Comparison of ENCODE assay signal across 24 mouse cellular contexts in the genomic region with DNA sequence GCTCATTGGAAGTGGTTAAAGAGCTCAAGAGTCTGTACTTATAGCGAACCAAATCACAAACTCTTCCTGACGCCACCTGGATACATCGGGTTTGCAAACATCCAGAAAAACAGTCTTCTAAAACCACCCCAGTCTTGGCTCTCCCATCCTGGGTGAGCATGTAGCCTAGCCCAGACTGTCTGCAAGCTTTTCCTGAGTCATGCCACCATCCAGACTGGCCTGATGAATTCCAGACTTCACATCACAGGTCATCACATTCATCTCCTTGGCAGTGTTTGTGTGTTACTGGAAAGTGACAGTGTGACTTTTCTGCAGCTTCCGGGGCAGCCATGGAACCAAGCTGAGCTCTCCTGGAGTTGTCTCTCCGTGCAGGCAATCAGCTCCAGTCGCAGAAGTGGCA.
DNase-seq lines count a peak whose midpoint lies in the region; ATAC-seq and TF ChIP-seq lines count a peak whose summit lies in the region.
"Had no signal": no experiment of that assay in that cellular context is flagged by ENCODE, and none has a peak within 500 bp of the region (broad histone marks: within the 10 kb centered on the region; RNA-seq: fewer than 3 reads in every experiment).

No protein-coding gene starts in this region.

- no peak overlapping the region for H3K9ac ChIP-seq in heart, adult 2 months (ENCODE audit: low read depth, low read length)
- no peak overlapping the region for H3K9ac ChIP-seq in heart, embryonic 14.5 days (ENCODE audit: low read length)
- H3K9ac ChIP-seq: embryonic facial prominence, embryonic 13.5 days; forebrain, embryonic 12.5 days; forebrain, embryonic 15.5 days; hindbrain, embryonic 13.5 days; intestine, embryonic 15.5 days had no signal

- peaks cover 9% of the 10 kb centered on the region for H3K9me3 ChIP-seq in heart, embryonic 14.5 days (ENCODE audit: control insufficient read depth, low read length)
- H3K9me3 ChIP-seq: forebrain, embryonic 12.5 days; forebrain, embryonic 15.5 days; hindbrain, embryonic 13.5 days; intestine, embryonic 15.5 days had no signal

- no peak overlapping the region for H3K27ac ChIP-seq in heart, adult 2 months
- peak overlapping the region; percentile 8 to 10; a peak in 1 of 4 replicates for H3K27ac ChIP-seq in heart, embryonic 14.5 days (replicated peaks in 1 of 2; ENCODE audit: control insufficient read depth in 1 of 2, insufficient read depth in 1 of 2, low read depth in 2 of 2, low read length in 2 of 2)
- H3K27ac ChIP-seq: embryonic facial prominence, embryonic 13.5 days; forebrain, embryonic 12.5 days; forebrain, embryonic 15.5 days; hindbrain, embryonic 13.5 days; intestine, embryonic 15.5 days had no signal

- no peaks in the 10 kb centered on the region for H3K36me3 ChIP-seq in heart, adult 2 months (ENCODE audit: control insufficient read depth, insufficient read depth, low read length)
- no peaks in the 10 kb centered on the region for H3K36me3 ChIP-seq in heart, embryonic 14.5 days (ENCODE audit: control insufficient read depth, insufficient read depth, low read length)
- H3K36me3 ChIP-seq: embryonic facial prominence, embryonic 10.5 days; embryonic facial prominence, embryonic 13.5 days; forebrain, embryonic 12.5 days; forebrain, embryonic 15.5 days; hindbrain, embryonic 10.5 days; hindbrain, embryonic 13.5 days; intestine, embryonic 15.5 days had no signal

- no peaks in the 10 kb centered on the region for H3K27me3 ChIP-seq in heart, adult 2 months (ENCODE audit: control insufficient read depth, insufficient read depth, low read length)
- H3K27me3 ChIP-seq in heart, embryonic 14.5 days (ENCODE audit: control insufficient read depth, insufficient read depth, low read length): no peaks in the 10 kb centered on the region
- H3K27me3 ChIP-seq: embryonic facial prominence, embryonic 13.5 days; forebrain, embryonic 15.5 days; intestine, embryonic 15.5 days had no signal

- H3K4me2 ChIP-seq in heart, embryonic 14.5 days (ENCODE audit: low read length): no peak overlapping the region
- H3K4me2 ChIP-seq: embryonic facial prominence, embryonic 13.5 days; forebrain, embryonic 12.5 days; forebrain, embryonic 15.5 days; hindbrain, embryonic 13.5 days; intestine, embryonic 15.5 days had no signal

- peak; percentile 87 for DNase-seq in heart, adult 11 months
- DNase-seq in heart, adult 2 months: no peak
- DNase-seq in heart, adult 18-20 months: no peak
- DNase-seq in heart, postnatal 4 days: peak; percentile 5
- no peak for DNase-seq in heart, postnatal 25 days (ENCODE audit: low spot score)
- no peak for DNase-seq in gastrocnemius, adult 18-20 months (ENCODE audit: low spot score)
- DNase-seq: adrenal gland, postnatal 14 days; cerebellum, adult 11-12 months; cerebellum, adult 8-10 months; cerebellum, postnatal 36 days; embryo, embryonic 11 days; gastrocnemius, postnatal 10 days; gastrocnemius, postnatal 36 days; kidney, adult 11 months had no signal

- no peak overlapping the region for H3K4me3 ChIP-seq in heart, adult 2 months
- H3K4me3 ChIP-seq in heart, embryonic 14.5 days (ENCODE audit: control insufficient read depth in 1 of 2, insufficient read depth in 1 of 2, low read depth in 1 of 2, low read length in 2 of 2): no peak overlapping the region
- H3K4me3 ChIP-seq: embryonic facial prominence, embryonic 10.5 days; embryonic facial prominence, embryonic 13.5 days; erythroblast, embryonic 14.5 days; forebrain, embryonic 12.5 days; forebrain, embryonic 15.5 days; hindbrain, embryonic 10.5 days; hindbrain, embryonic 13.5 days; intestine, embryonic 15.5 days had no signal

- TF ChIP-seq POLR2A in heart, adult 2 months (IDR thresholded peaks at IDR 0.05; ENCODE audit: insufficient read depth, low read depth, low read length): no peak

- WGBS in heart, adult 2 months: 71% methylated on average over 6 of the region's 6 CpGs
- 56% methylated on average over 6 of the region's 6 CpGs for WGBS in heart, embryonic 14.5 days

- TF ChIP-seq CTCF in heart, adult 2 months (IDR thresholded peaks at IDR 0.05): no peak

- intact Hi-C loops in heart, adult 2 months (cut with DNase I): loop anchor here (5.0 kb wide), 1 partner anchor 230 kb away; no protein-coding TSS in a partner anchor
- intact Hi-C loops in heart, postnatal 25 days (cut with DNase I): loop anchor here (5.0 kb wide), 1 partner anchor 230 kb away; no protein-coding TSS in a partner anchor

- ATAC-seq in heart, embryonic 14.5 days (ENCODE audit: insufficient number of reproducible peaks, insufficient read depth, low FRiP score, low read depth): peak; percentile 55; the same call in 1 of the 2 replicates
- ATAC-seq: forebrain, embryonic 15.5 days; hindbrain, embryonic 16.5 days; intestine, embryonic 15.5 days had no signal

- H3K4me1 ChIP-seq in heart, adult 2 months (ENCODE audit: control insufficient read depth, insufficient read depth, low read length): peaks cover 3% of the 10 kb centered on the region; the same call in 1 of the 2 replicates
- H3K4me1 ChIP-seq in heart, embryonic 14.5 days (ENCODE audit: control insufficient read depth in 2 of 2, insufficient read depth in 2 of 2, low read length in 2 of 2): peaks cover 36 to 43% of the 10 kb centered on the region in 2 experiments
- H3K4me1 ChIP-seq: intestine, embryonic 15.5 days had no signal

- no peak for TF ChIP-seq EP300 in heart, adult 2 months (IDR thresholded peaks at IDR 0.05; ENCODE audit: insufficient read depth, low read depth, low read length)

- no peaks in the 10 kb centered on the region for H3K79me2 ChIP-seq in heart, adult 2 months (replicated peaks; ENCODE audit: control insufficient read depth, insufficient read depth, low read length)

Comparison
In these comparisons a context has a peak if more than half of its experiments do, and no peak if none do; other contexts are left out.
1. DNase-seq: peak in heart, adult 11 months (single experiment) and heart, postnatal 4 days (single experiment); none in heart, adult 2 months (0 of 2), heart, adult 18-20 months (0 of 2), heart, postnatal 25 days (single experiment) and gastrocnemius, adult 18-20 months (single experiment).